8 mouse cellular contexts compared by ENCODE assay signal in genomic region chr16:5306588-5307248, GRCm38 (mm10). TPM values are rescaled to one million over a fixed set of nuclear protein-coding genes. Genes with fewer than 3 reads are reported as not detected.
DNase-seq lines count a peak whose midpoint lies in the region; ATAC-seq and TF ChIP-seq lines count a peak whose summit lies in the region.

No protein-coding gene starts in this region.

- DNase-seq in Patski (ENCODE audit: low read depth, low spot score): peak; percentile 12
- peak; percentile 97 to 98 for DNase-seq in cerebellum, postnatal 14 days
- peak; percentile 95 to 97 for DNase-seq in frontal cortex, postnatal 25 days (ENCODE audit: low spot score in 2 of 2)
- peak; percentile 91 for DNase-seq in hindbrain, embryonic 14.5 days (ENCODE audit: low spot score)
- DNase-seq in layer of hippocampus, postnatal 25 days (ENCODE audit: extremely low spot score in 1 of 2, low spot score in 1 of 2): peak; percentile 97 to 99
- DNase-seq in lung, postnatal 14 days: peak; percentile 91
- DNase-seq in retina, adult 2 months (ENCODE audit: low read depth, low spot score): peak; percentile 25
- DNase-seq in thymus, postnatal 25 days: peak; percentile 88

- POLR2A ChIA-PET in Patski (lab: Charles Lee): no interaction called here

- in situ Hi-C loops in Patski (cut with MboI; ENCODE audit: low pct_unique_long_range_greater_than_20kb): no loop called here

- peaks cover 26% of the 10 kb centered on the region for H3K27me3 ChIP-seq in Patski
- peaks cover 9% of the 10 kb centered on the region; the same call in 1 of the 2 replicates for H3K27me3 ChIP-seq in hindbrain, embryonic 14.5 days (ENCODE audit: control insufficient read depth, insufficient read depth, low read length)

- no peaks in the 10 kb centered on the region for H3K36me3 ChIP-seq in hindbrain, embryonic 14.5 days (replicated peaks; ENCODE audit: control insufficient read depth, insufficient read depth)

- peaks cover 4% of the 10 kb centered on the region; the same call in 1 of the 2 replicates for H3K4me1 ChIP-seq in hindbrain, embryonic 14.5 days (replicated peaks; ENCODE audit: control insufficient read depth, insufficient read depth, low read length)

- H3K27ac ChIP-seq in hindbrain, embryonic 14.5 days: no peak overlapping the region

- no peaks in the 10 kb centered on the region for H3K9me3 ChIP-seq in hindbrain, embryonic 14.5 days (ENCODE audit: control insufficient read depth, low read length)

- H3K9ac ChIP-seq in hindbrain, embryonic 14.5 days: peak overlapping the region; percentile 63

- ATAC-seq in Patski: peak; percentile 89
- peak; percentile 89 for ATAC-seq in hindbrain, embryonic 14.5 days (ENCODE audit: low FRiP score)

- TF ChIP-seq CTCF in Patski (IDR thresholded peaks at IDR 0.05): peak; percentile 99

- CTCF ChIA-PET in Patski (lab: Charles Lee): interaction anchor here (0.9 to 2.3 kb wide), 5 partner anchors 9 to 1173 kb away, joined by 3 to 10 read pairs (median 4); no protein-coding TSS in a partner anchor

- H3K4me3 ChIP-seq in hindbrain, embryonic 14.5 days (replicated peaks; ENCODE audit: low read length): peak overlapping the region; percentile 39

- H3K4me2 ChIP-seq in hindbrain, embryonic 14.5 days (replicated peaks): peak overlapping the region; percentile 85

- WGBS in hindbrain, embryonic 14.5 days: under 1% methylated on average over 36 of the region's 36 CpGs

RNA-seq across cellular contexts. Expression of gene Eef2kmt, which starts 50.9 kb away (rescaled TPM):
- 45.3 TPM for polyA plus RNA-seq in Patski (2021)
- polyA plus RNA-seq in hindbrain, embryonic 14.5 days (2014; fragmentation: Nextera tagmentation; extraction: Ambion mirVana): 7.1 and 10.7 TPM in 2 replicates
- total RNA-seq in layer of hippocampus, postnatal 25 days (2021): 1 to 10 TPM; 3.3 to 5.6 TPM

Comparison
In these comparisons a context has a peak if more than half of its experiments do, and no peak if none do; other contexts are left out.
1. DNase-seq: peak in every context shown above with its lines; median percentile 98 in layer of hippocampus, postnatal 25 days; 98 in cerebellum, postnatal 14 days; 96 in frontal cortex, postnatal 25 days; 91 in hindbrain, embryonic 14.5 days; 91 in lung, postnatal 14 days; 88 in thymus, postnatal 25 days; 25 in retina, adult 2 months; 12 in Patski.